Mouse (Mus musculus): ENCODE results near the gene Hspb8. TPM values are rescaled to one million over a fixed set of nuclear protein-coding genes. Genes with fewer than 3 reads are reported as not detected.
A peak's percentile ranks its signal among the peaks of the same experiment; 100 is the strongest.
"Not testable (repeated sequence)": the region's sequence is repeated elsewhere in the genome, so short reads cannot be mapped to it uniquely, and the experiment has no call there.

Gene Hspb8
- polyA plus RNA-seq, 1 experiment from 2014 or later: 8.0 TPM

DNA sequence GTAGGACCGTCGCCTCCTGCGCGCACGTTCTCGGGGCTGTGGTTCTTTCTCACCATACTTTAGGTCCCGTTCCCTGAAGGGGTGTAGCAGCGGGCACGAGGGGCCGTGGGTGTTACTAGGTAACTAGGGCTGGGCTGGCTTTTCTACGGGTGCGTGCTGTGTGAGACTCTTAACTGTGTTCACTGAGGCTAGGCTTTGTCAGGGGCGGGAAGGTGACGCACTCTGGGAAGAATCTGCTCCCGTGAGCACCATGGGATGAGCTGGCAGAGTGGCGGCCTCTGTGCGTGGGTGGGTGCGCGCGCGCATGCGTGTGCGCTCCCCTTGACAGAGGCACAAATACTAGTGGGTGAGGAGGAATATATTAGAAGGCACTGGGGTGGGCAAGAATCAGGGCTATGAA is 23.9 kb upstream of the Hspb8 start:
- Histone ChIP-seq H3K27ac (no peak overlapping the region), H3K4me2 (peak overlapping the region; percentile 27), H3K4me3 (replicated peaks) (no peak overlapping the region), H3K9ac (no peak overlapping the region), H3K9me3 (replicated peaks) (no peaks in the 10 kb centered on the region), H3K4me1 (peaks cover 25% of the 10 kb centered on the region), H3K36me3 (no peaks in the 10 kb centered on the region), H3K27me3 (peaks cover 31% of the 10 kb centered on the region)
- WGBS: 55% methylated on average over 23 of the region's 23 CpGs
- no peak for ATAC-seq (replicated peaks; ENCODE audit: low FRiP score)

DNA sequence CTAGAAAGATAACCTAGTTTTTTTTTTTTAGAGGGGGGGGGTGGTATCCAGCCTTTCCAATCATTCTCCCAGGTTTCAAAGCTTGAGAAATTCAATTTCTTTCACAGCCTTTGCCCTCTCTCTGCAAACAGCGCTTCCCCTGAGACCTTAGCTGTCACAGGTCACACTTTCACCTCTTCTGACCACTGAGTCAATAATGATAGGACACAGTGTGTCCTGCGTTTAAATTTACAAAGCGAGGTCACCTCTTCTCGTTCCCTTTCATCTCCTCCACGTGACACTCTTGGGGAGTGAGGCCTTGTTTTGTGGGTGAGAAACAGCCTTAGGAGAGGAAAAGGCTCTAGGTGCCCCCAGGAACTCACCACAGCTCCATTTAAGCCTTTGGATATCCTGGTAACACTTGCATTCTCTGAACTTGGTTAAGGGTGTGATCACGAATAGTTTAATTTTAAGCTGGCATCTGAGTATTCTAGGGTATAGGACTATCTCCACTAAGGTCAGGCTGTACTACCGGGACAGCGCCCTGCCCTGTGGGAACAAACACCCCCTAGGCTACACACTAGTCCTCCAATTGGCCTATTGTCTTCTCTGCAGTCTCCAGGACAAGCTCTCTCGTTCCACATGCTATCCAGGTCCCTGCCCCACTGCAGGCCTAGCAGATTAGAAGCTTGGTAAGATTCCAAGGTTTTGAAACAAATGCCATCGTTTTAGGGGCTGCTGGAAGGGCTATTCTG is 23.1 kb upstream of the Hspb8 start:
- peaks cover 25% of the 10 kb centered on the region for H3K4me1 ChIP-seq
- 0 out of 2 replicates have a peak overlapping the region, but pooled peaks have one; percentile 27 for H3K4me2 ChIP-seq
- no peaks in the 10 kb centered on the region for H3K36me3 ChIP-seq
- H3K9ac ChIP-seq: no peak overlapping the region
- WGBS: 41% methylated on average over 10 of the region's 10 CpGs
- no peak overlapping the region for H3K4me3 ChIP-seq (replicated peaks)
- no peak for ATAC-seq (replicated peaks; ENCODE audit: low FRiP score)
- H3K9me3 ChIP-seq (replicated peaks): no peaks in the 10 kb centered on the region
- H3K27ac ChIP-seq: no peak overlapping the region
- H3K27me3 ChIP-seq: peaks cover 29% of the 10 kb centered on the region

DNA sequence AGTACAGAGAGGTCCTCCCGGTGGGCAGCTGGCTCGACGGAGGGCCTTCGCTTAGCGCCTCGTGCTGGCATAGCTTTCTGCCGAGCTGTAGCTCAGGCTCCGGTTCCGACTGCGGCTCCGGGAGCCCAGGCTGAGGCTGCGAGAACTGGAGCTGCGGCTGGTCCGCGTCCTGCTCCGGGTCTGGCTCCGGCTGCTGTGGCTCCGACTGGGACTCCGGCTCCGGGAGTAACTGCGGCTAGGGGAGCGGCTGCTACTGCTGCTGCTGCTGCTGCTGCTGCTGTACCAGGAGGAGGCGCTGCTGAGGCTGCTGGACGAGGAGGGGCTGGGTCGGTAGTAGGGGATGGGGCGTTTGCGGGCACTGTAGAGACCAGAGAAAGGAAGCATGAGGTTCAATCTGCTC is 21.9 kb upstream of the Hspb8 start:
- Histone ChIP-seq H3K9ac (no peak overlapping the region), H3K36me3 (no peaks in the 10 kb centered on the region), H3K27me3 (peaks cover 29% of the 10 kb centered on the region), H3K9me3 (replicated peaks) (no peaks in the 10 kb centered on the region), H3K27ac (no peak overlapping the region), H3K4me1 (peaks cover 24% of the 10 kb centered on the region), H3K4me3 (replicated peaks) (no peak overlapping the region), H3K4me2 (no peak overlapping the region)
- 68% methylated on average over 27 of the region's 27 CpGs for WGBS
- ATAC-seq (replicated peaks; ENCODE audit: low FRiP score): no peak

DNA sequence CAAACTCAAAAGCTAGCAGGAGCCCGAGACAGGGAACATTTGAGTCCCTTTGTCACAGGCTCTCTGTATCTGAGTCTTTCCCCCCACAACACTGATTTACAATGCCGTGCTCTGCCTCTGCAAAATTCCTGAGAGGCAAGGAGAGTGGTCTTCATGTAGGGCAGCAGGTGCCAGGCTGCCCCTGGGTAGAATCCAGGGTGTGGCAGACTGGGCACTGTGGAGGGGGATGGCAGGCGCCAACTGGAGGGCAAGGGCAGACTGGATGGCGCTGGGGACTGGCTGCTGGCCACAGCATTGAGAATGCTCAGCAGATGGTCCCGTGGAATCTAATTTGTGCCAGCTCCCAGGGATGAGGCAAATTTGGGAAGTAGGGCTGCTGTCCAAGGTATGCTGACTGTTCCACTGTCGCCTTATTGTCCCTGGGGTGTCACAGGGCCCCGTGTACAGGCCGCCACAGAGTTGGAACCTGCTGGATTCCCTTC is 20.8 kb upstream of the Hspb8 start:
- Histone ChIP-seq H3K36me3 (no peaks in the 10 kb centered on the region), H3K9me3 (replicated peaks) (no peaks in the 10 kb centered on the region), H3K4me2 (no peak overlapping the region), H3K27me3 (peaks cover 29% of the 10 kb centered on the region), H3K9ac (no peak overlapping the region), H3K4me3 (replicated peaks) (no peak overlapping the region), H3K4me1 (peaks cover 15% of the 10 kb centered on the region; the same call in 1 of the 2 replicates), H3K27ac (no peak overlapping the region)
- ATAC-seq (replicated peaks; ENCODE audit: low FRiP score): no peak
- 77% methylated on average over 8 of the region's 8 CpGs for WGBS

DNA sequence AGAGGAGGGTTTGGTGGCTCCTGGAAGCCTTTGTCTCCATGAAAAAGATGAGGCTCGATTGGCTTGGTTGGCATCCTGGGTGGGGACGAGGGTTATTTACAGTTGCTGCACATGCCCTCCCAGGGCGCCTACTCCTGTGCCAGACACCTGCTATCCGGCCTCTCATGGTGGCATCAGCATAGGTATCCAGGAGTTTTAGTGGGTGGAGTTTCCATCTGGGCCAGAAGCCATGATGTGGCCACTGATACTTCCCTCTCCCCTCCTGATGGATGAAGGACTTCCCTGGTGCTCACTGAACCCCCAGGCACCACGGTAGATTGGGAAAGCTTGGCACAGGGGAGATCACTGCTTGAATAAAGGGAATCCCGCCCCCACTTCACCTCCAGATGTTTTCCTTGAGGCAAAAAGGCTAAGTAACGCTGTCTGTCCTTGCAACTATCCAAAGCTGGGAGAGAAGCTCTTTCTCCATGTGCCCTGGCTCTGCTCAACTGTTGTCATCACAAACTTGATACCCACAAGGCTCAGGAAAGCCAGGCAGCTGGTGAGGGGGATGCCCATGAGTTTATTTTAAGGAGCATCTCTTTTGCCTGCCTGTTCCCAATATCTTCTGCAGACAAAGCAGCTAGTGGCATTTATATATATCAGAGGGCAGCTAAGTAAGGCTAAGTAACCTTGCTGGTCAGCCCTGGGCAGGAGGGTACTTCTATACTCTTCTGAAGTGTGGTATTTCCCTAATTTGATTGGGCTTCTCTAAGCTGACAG is 20.2 kb upstream of the Hspb8 start:
- ATAC-seq (replicated peaks; ENCODE audit: low FRiP score): no peak
- 81% methylated on average over 7 of the region's 7 CpGs for WGBS
- H3K4me2 ChIP-seq: no peak overlapping the region
- no peak overlapping the region for H3K4me3 ChIP-seq (replicated peaks)
- no peak overlapping the region for H3K9ac ChIP-seq
- peaks cover 10% of the 10 kb centered on the region; the same call in 1 of the 2 replicates for H3K4me1 ChIP-seq
- peaks cover 29% of the 10 kb centered on the region for H3K27me3 ChIP-seq
- no peaks in the 10 kb centered on the region for H3K36me3 ChIP-seq
- H3K27ac ChIP-seq: no peak overlapping the region
- no peaks in the 10 kb centered on the region for H3K9me3 ChIP-seq (replicated peaks)

DNA sequence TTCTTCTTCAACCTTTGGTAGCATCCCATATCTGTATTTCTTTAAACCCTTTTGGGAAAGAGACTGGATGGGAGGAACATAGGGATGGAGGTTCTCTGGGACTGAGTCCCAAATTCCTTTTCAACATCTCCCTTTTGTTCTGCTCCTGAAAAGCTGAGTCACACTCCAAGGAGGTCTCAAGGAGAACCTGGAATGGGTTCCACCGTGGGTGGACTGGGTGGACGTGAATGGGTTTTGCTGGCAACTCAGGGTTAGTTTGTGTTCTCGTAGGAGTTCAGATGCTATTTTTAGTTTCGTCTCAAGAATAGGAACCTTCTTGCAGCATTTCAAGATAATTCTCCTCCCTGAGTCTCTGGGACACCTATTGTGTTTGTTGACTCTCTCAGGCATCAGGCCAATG is 17.6 kb upstream of the Hspb8 start:
- 68% methylated on average over 4 of the region's 4 CpGs for WGBS
- Histone ChIP-seq H3K27me3 (peaks cover 13% of the 10 kb centered on the region; the same call in 1 of the 2 replicates), H3K27ac (no peak overlapping the region), H3K9me3 (replicated peaks) (no peaks in the 10 kb centered on the region), H3K9ac (no peak overlapping the region), H3K4me2 (no peak overlapping the region), H3K4me3 (replicated peaks) (no peak overlapping the region), H3K36me3 (no peaks in the 10 kb centered on the region), H3K4me1 (no peaks in the 10 kb centered on the region)
- ATAC-seq (replicated peaks; ENCODE audit: low FRiP score): no peak

DNA sequence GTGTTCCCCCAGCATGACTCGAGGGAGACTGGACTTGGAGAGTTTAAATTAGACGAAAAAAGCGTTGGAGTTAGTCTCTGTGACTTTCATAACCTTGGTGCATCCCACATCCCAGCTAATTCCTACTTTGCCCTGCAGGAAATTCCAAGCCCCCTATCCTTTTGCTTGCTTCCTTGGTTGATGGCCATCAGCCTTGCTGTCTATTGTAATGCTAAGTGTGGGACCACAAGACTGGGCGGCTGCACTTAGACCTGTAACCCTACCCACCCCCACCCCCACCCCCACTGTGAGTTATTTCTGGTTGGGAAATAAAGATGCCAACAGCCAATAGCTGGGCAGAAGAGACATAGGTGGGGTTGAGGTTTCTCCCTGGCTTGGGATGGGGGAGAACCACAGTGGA is 15.7 kb upstream of the Hspb8 start:
- no peaks in the 10 kb centered on the region for H3K9me3 ChIP-seq (replicated peaks)
- WGBS: 24% methylated on average over 4 of the region's 4 CpGs
- H3K4me2 ChIP-seq: no peak overlapping the region
- H3K4me3 ChIP-seq (replicated peaks): no peak overlapping the region
- H3K4me1 ChIP-seq: no peaks in the 10 kb centered on the region
- H3K9ac ChIP-seq: no peak overlapping the region
- no peak for ATAC-seq (replicated peaks; ENCODE audit: low FRiP score)
- no peak overlapping the region for H3K27ac ChIP-seq
- H3K36me3 ChIP-seq: no peaks in the 10 kb centered on the region
- 0 out of 2 replicates have a peak, but pooled peaks cover 3% of the 10 kb centered on the region for H3K27me3 ChIP-seq

DNA sequence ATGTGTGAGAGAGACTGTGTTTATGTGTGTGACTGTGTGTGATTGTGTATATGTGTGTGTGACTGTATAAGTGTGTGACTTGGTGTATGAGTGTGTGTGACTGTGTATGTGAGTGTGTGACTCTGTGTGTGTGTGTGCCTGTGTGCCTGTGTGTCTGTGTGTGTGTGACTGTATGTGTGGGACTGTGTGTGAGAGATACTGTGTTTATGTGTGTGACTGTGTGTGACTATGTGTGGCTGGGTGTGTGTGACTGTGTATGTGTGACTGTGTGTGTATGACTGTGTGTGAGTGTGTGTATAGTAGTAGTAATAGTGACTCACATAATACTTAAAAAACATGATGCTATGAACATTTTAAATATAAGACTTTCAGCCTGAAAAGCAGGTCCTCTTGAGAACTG is 13.5 kb upstream of the Hspb8 start:
- Histone ChIP-seq H3K9me3 (replicated peaks) (no peaks in the 10 kb centered on the region), H3K4me1 (no peaks in the 10 kb centered on the region), H3K9ac (no peak overlapping the region), H3K27me3 (no peaks in the 10 kb centered on the region), H3K27ac (no peak overlapping the region), H3K36me3 (no peaks in the 10 kb centered on the region), H3K4me3 (replicated peaks) (no peak overlapping the region), H3K4me2 (no peak overlapping the region)
- no peak for ATAC-seq (replicated peaks; ENCODE audit: low FRiP score)

DNA sequence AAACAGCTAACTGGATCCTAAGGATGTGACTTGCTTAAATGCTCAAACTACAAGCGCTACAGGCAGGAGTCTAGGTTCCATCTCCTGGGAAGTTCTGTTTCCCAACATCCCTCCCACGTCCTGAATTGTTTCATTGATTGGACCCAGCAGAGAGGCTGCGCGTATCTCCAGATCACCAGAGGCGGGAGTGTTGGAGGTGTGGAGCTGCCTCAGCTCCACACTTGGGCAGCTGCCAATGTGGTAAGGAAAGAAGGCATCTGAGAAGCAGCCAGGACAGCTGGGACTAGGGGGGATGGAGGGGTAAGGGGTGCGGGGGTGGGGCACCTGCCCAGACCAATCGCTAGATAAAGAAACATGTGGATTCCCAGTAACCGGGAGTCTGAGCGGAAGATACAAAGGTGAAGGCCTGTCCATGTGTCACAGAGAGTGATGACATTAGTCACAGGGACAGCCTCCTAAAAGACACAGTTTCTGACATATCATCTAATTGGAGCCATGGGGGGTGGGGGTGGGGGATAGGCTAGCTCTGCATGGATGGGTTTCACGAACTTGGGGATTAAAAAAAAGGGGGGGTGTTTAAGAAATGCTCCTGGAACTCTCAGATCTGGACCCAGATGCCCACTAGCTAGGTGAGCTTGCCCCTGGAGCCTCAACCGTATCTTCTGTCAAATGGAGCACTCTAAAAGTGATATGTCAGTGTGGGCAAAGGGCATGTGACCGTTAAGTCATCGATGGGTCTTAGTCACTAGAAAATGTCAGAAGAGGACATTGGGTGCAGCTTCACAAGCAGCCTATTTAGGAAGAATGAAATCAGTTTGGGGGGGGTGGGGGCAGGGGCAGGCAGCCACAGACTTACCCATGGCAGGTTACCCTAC is 12.5 kb upstream of the Hspb8 start:
- Histone ChIP-seq H3K4me2 (no peak overlapping the region), H3K27me3 (0 out of 2 replicates have a peak, but pooled peaks cover 2% of the 10 kb centered on the region), H3K27ac (no peak overlapping the region), H3K9ac (no peak overlapping the region), H3K4me1 (no peaks in the 10 kb centered on the region), H3K9me3 (replicated peaks) (no peaks in the 10 kb centered on the region), H3K36me3 (no peaks in the 10 kb centered on the region), H3K4me3 (replicated peaks) (no peak overlapping the region)
- ATAC-seq (replicated peaks; ENCODE audit: low FRiP score): no peak
- 70% methylated on average over 13 of the region's 13 CpGs for WGBS

DNA sequence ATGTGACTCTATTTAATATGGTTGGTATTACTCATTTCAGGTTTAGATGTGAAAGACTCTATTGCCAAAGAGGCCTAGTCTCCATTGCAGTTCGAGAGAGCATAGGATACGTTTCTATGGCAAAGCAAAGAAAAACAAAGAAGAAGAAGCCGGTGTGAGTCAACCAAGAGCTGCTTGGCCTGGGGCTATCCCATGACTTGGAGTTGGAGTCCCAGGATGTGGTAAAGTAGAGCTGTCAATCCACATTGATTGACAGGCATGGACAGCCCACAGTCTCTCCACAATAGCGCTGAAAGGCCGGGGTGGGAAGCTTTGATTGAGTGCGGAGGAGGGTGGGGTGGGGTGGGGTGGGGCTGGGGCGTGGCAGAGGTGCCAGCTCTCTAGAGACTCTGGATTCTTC is 10.2 kb upstream of the Hspb8 start:
- no peak for ATAC-seq (replicated peaks; ENCODE audit: low FRiP score)
- WGBS: 63% methylated on average over 7 of the region's 7 CpGs
- Histone ChIP-seq H3K27ac (no peak overlapping the region), H3K4me3 (replicated peaks) (no peak overlapping the region), H3K36me3 (no peaks in the 10 kb centered on the region), H3K9me3 (replicated peaks) (no peaks in the 10 kb centered on the region), H3K4me2 (no peak overlapping the region), H3K9ac (no peak overlapping the region), H3K27me3 (0 out of 2 replicates have a peak, but pooled peaks cover 2% of the 10 kb centered on the region), H3K4me1 (no peaks in the 10 kb centered on the region)

DNA sequence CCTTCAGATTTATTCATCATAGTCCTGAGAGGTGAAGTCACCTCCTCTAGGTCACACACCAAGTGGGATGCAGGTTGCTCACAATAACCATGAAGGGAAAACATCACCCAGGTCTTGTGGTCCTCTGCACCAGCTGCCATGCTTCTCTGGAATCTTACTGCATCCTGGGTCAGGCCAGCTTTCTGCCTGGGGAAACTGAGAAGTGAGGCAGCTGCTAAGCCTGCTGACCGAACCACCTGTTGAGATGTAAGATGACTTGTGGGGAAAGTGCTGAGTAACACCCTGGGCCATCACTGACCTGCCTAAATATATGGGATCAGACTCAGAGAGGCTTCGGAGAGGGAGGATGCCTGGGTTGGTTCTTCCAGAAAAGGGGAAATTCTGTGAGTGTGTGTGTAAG is 4.0 kb upstream of the Hspb8 start:
- no peak for ATAC-seq (replicated peaks; ENCODE audit: low FRiP score)
- Histone ChIP-seq H3K9me3 (replicated peaks) (no peaks in the 10 kb centered on the region), H3K36me3 (no peaks in the 10 kb centered on the region), H3K9ac (no peak overlapping the region), H3K27me3 (0 out of 2 replicates have a peak, but pooled peaks cover 6% of the 10 kb centered on the region), H3K4me2 (no peak overlapping the region), H3K4me3 (replicated peaks) (no peak overlapping the region), H3K27ac (no peak overlapping the region), H3K4me1 (peaks cover 18% of the 10 kb centered on the region)
- WGBS: 74% methylated on average over 2 of the region's 2 CpGs

DNA sequence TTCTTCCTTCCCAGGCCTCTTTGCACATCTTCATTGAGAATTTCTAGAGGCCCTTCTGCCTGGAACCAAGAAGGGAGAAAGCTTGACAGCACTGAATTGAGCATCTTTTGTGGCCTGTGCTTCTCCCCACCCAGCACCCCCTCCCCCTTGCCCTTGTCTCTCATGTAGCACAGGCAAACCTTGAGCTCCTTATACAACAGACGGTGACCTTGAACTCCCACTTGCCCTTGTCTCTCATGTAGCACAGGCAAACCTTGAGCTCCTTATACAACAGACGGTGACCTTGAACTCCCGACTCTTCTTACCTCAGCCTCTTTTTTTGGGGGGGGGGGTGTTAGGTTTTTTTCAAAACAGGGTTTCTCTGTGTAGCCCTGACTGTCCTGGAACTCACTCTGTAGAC is 3.0 kb upstream of the Hspb8 start:
- ATAC-seq (replicated peaks; ENCODE audit: low FRiP score); H3K9ac ChIP-seq; H3K4me3 ChIP-seq (replicated peaks); H3K4me2 ChIP-seq; H3K9me3 ChIP-seq (replicated peaks); H3K27ac ChIP-seq; H3K36me3 ChIP-seq; H3K27me3 ChIP-seq: not testable (repeated sequence)
- peaks cover 23% of the 10 kb centered on the region for H3K4me1 ChIP-seq
- 70% methylated on average over 3 of the region's 3 CpGs for WGBS

Measured in kidney, embryonic 15.5 days (tissue).